Mouse (Mus musculus) kidney, adult 2 months (tissue): ENCODE results near the gene Rnf216. TPM values are rescaled to one million over a fixed set of nuclear protein-coding genes. Genes with fewer than 3 reads are reported as not detected.

ENCODE experiments used
- DNase-seq: peaks from one replicate; pipeline ENCODE4 v3.0.0; 2021
- H3K27ac ChIP-seq: fragments of 200-500 bp; 2 replicates; pipeline ENCODE4 v1.5.1; 2012; ENCODE audit warnings: low read depth, low read length, control low read depth, inconsistent platforms; ENCODE audit not compliant: insufficient read depth
- H3K27me3 ChIP-seq: fragments of 200-500 bp; replicated peaks from 2 replicates; pipeline ENCODE4 v1.6.1; 2012; ENCODE audit warnings: mild to moderate bottlenecking, moderate library complexity, low read length, inconsistent platforms; ENCODE audit not compliant: control insufficient read depth, insufficient read depth
- H3K36me3 ChIP-seq: fragments of 200-500 bp; 2 replicates; pipeline ENCODE4 v1.6.1; 2012; ENCODE audit warnings: mild to moderate bottlenecking, moderate library complexity, low read length, inconsistent platforms; ENCODE audit not compliant: control insufficient read depth, insufficient read depth
- H3K4me1 ChIP-seq: fragments of 200-500 bp; 2 replicates; pipeline ENCODE4 v1.6.1; 2011; ENCODE audit warnings: low read length; ENCODE audit not compliant: control insufficient read depth, insufficient read depth
- H3K4me3 ChIP-seq: fragments of 200-500 bp; 2 replicates; pipeline ENCODE4 v1.5.1; 2011; ENCODE audit warnings: mild to moderate bottlenecking, low read depth, low read length, control low read depth; ENCODE audit not compliant: insufficient read depth
- CTCF ChIP-seq: fragments of 200-500 bp; conservative IDR thresholded peaks from 2 replicates; pipeline ENCODE4 v1.5.1; 2011; ENCODE audit warnings: low read depth, mild to moderate bottlenecking, control low read depth, low read length, moderate library complexity, mixed read lengths; ENCODE audit not compliant: insufficient read depth, insufficient read length
- POLR2A ChIP-seq: fragments of 200-500 bp; IDR thresholded peaks from one replicate; pipeline ENCODE4 v1.6.1; 2011; ENCODE audit warnings: low read depth, low read length, control low read depth
- WGBS: fragments of 180-500 bp; shearing (Covaris S2); methylation state at CpG from one replicate; pipeline ENCODE4 v1.1.7; 2018; 5-methylcytosine and 5-hydroxymethylcytosine counted together
- polyA plus RNA-seq: library from polyadenylated mRNA; depleted of rRNA; stranded (reverse); fragments of >200 nt; gene quantifications from 2 replicates; pipeline ENCODE4 v1.2.3, GENCODE M21; 2012

Gene Rnf216
- polyA plus RNA-seq, 1 experiment, result 22.7 TPM

DNA sequence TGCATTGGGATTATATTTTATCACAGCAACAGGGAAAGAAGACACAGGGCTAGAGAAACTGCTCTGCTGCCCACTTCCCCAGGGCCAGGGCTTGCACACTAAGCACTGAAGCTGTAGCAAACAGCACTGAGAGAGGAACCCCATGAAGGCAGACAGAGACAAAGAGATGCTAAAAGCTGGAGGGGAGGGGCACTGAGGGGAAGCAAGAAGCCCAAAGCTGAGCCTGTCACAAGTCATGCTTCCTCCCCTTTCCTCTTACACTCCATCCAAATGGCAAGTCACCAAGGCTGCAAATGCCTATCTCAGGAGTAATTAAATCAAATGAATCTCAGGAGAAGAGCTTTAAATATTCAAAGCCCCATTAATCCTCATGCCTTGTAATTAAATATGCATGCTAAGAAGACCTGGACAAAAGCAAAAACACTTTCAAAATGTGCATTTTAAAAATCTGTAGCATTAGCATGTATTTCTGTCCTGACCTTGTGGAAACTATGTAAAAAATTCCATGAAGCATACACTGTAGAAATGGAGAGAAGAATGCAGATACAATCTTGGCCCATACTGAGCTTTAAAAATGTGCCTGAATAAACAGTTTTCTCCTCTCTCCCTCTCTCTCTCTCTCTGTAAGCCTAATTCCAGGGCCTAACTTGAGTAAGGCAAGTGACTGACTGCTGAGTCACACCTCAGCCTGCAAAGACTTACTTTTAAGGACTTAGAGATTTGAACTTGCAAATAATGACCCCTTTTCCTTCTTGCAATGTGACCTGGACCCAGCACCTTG lies 64.4 kb downstream of the Rnf216 start:
- DNase-seq, result peak; percentile 46
- Histone ChIP-seq H3K36me3 (no peaks in the 10 kb centered on the region), H3K4me1 (peaks cover 7% of the 10 kb centered on the region), H3K27ac (peak overlapping the region; percentile 73), H3K4me3 (no peak overlapping the region), H3K27me3 (no peaks in the 10 kb centered on the region)
- no peak for TF ChIP-seq POLR2A
- no peak for TF ChIP-seq CTCF

DNA sequence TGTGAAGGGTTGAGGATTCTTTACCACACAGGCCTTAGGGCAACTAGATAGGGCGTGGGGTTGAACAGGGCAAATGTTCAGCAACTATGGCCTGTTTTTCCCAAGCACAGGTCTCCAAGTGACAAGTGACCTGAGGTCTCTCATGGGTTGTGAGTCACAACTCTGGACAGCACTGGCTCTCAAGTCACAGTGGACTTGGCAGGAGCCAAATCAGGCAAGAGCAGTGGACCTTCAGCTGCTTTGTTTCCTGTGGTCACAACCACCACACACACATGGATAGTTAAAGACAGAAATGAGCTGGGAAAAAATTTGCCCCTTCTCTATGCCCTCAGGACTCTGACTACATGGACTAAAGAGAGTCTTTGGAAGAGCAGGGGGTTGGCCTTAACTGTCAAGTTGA lies 65.2 kb downstream of the Rnf216 start:
- DNase-seq, result no peak
- TF ChIP-seq POLR2A (no peak), CTCF (no peak)
- Histone ChIP-seq H3K36me3 (no peaks in the 10 kb centered on the region), H3K27me3 (no peaks in the 10 kb centered on the region), H3K4me3 (no peak overlapping the region), H3K4me1 (peaks cover 7% of the 10 kb centered on the region), H3K27ac (peak overlapping the region; percentile 16; the same call in 1 of the 2 replicates)
- WGBS, result 76% methylated on average over 1 of the region's 1 CpGs

GRCm38 (mm10) chr5:143043902-143044301 lies 68.9 kb downstream of the Rnf216 start:
- no peak overlapping the region for H3K27ac ChIP-seq
- no peak for TF ChIP-seq CTCF
- TF ChIP-seq POLR2A, result no peak
- H3K4me1 ChIP-seq, result peaks cover 6% of the 10 kb centered on the region
- H3K27me3 ChIP-seq, result no peaks in the 10 kb centered on the region
- WGBS, result 61% methylated on average over 2 of the region's 2 CpGs
- H3K4me3 ChIP-seq, result no peak overlapping the region
- no peak for DNase-seq
- H3K36me3 ChIP-seq, result 0 out of 2 replicates have a peak, but pooled peaks cover 1% of the 10 kb centered on the region

- WGBS, result 69% methylated on average over 2 of the region's 2 CpGs
- Histone ChIP-seq H3K36me3 (0 out of 2 replicates have a peak, but pooled peaks cover 1% of the 10 kb centered on the region), H3K4me3 (no peak overlapping the region), H3K27ac (no peak overlapping the region), H3K27me3 (no peaks in the 10 kb centered on the region), H3K4me1 (peaks cover 4% of the 10 kb centered on the region)
- DNase-seq, result peak; percentile 60
- TF ChIP-seq POLR2A, result no peak
- peak; percentile 28; the same call in 1 of the 2 replicates for TF ChIP-seq CTCF
Measured at GRCm38 (mm10) chr5:143043285-143043684, 69.5 kb downstream of the Rnf216 start.

DNA sequence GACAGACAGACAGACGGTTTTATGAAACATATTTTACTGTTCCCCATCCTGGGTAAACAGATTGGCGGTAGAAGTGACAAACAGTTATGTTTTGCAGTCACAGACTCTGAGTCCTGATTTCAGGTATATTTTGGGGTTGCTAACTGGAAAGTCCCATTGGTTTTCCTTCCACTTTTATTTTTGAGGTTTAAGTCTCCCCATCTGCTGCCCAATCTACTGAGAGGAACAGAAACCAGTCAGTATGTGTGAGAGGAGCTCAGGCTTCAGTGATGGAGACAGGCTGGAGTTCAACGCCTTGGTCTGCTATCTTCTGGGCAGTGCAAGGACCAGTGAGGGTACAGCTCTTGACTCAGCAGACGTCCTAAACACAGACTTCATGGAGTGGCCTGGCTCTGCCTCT lies 74.0 kb downstream of the Rnf216 start:
- no peak for DNase-seq
- Histone ChIP-seq H3K4me3 (no peak overlapping the region), H3K4me1 (no peaks in the 10 kb centered on the region), H3K27ac (no peak overlapping the region), H3K27me3 (no peaks in the 10 kb centered on the region), H3K36me3 (0 out of 2 replicates have a peak, but pooled peaks cover 1% of the 10 kb centered on the region)
- TF ChIP-seq POLR2A, result no peak
- no peak for TF ChIP-seq CTCF
- 85% methylated on average over 4 of the region's 4 CpGs for WGBS

- H3K4me1 ChIP-seq, result no peaks in the 10 kb centered on the region
- H3K27ac ChIP-seq, result no peak overlapping the region
- H3K36me3 ChIP-seq, result 0 out of 2 replicates have a peak, but pooled peaks cover 1% of the 10 kb centered on the region
- TF ChIP-seq CTCF, result peak; percentile 32; the same call in 1 of the 2 replicates
- no peak for TF ChIP-seq POLR2A
- DNase-seq, result peak; percentile 68
- no peaks in the 10 kb centered on the region for H3K27me3 ChIP-seq
- 27% methylated on average over 1 of the region's 1 CpGs for WGBS
- no peak overlapping the region for H3K4me3 ChIP-seq
Measured at GRCm38 (mm10) chr5:143037201-143037600, 75.6 kb downstream of the Rnf216 start.

- Histone ChIP-seq H3K36me3 (0 out of 2 replicates have a peak, but pooled peaks cover 1% of the 10 kb centered on the region), H3K4me1 (no peaks in the 10 kb centered on the region), H3K4me3 (no peak overlapping the region), H3K27ac (no peak overlapping the region), H3K27me3 (no peaks in the 10 kb centered on the region)
- TF ChIP-seq POLR2A, result no peak
- no peak for TF ChIP-seq CTCF
- no peak for DNase-seq
- WGBS, result 97% methylated on average over 1 of the region's 1 CpGs
Measured at GRCm38 (mm10) chr5:143036052-143036451, 76.7 kb downstream of the Rnf216 start.
